Comparison of ENCODE assay signal across 14 mouse cellular contexts in genomic region chr8:77236701-77237100, GRCm38 (mm10).
DNase-seq lines count a peak whose midpoint lies in the region; ATAC-seq and TF ChIP-seq lines count a peak whose summit lies in the region.
"Had no signal": no experiment of that assay in that cellular context is flagged by ENCODE, and none has a peak within 500 bp of the region (broad histone marks: within the 10 kb centered on the region; RNA-seq: fewer than 3 reads in every experiment).

No protein-coding gene starts in this region.

- no peak overlapping the region for H3K27ac ChIP-seq in heart, adult 2 months
- no peak overlapping the region for H3K27ac ChIP-seq in heart, embryonic 10.5 days
- no peak overlapping the region for H3K27ac ChIP-seq in intestine, embryonic 15.5 days
- H3K27ac ChIP-seq: embryonic facial prominence, embryonic 12.5 days; hindbrain, embryonic 10.5 days; limb, embryonic 10.5 days; lung, embryonic 15.5 days had no signal

- no peak for ATAC-seq in intestine, embryonic 15.5 days
- ATAC-seq: activated CD4-positive, CD25-positive, alpha-beta regulatory T cell, adult 4 months; intestine, postnatal 0 days had no signal

- no peak for TF ChIP-seq POLR2A in heart, adult 2 months (IDR thresholded peaks at IDR 0.05; ENCODE audit: insufficient read depth, low read depth, low read length)

- no peaks in the 10 kb centered on the region for H3K79me2 ChIP-seq in heart, adult 2 months (replicated peaks; ENCODE audit: control insufficient read depth, insufficient read depth, low read length)

- DNase-seq in adrenal gland, postnatal 14 days, result peak; percentile 15
- no peak for DNase-seq in adrenal gland, adult 2 months
- DNase-seq in heart, adult 2 months, result peak; percentile 39 to 43
- no peak for DNase-seq in heart, embryonic 10.5 days (ENCODE audit: low spot score)
- peak; percentile 27 for DNase-seq in urinary bladder, postnatal 14 days (ENCODE audit: low spot score)
- DNase-seq in urinary bladder, adult 2 months (ENCODE audit: low spot score), result no peak
- DNase-seq in spleen, adult 18-20 months, result no peak

- peaks cover 3% of the 10 kb centered on the region for H3K36me3 ChIP-seq in heart, adult 2 months (ENCODE audit: control insufficient read depth, insufficient read depth, low read length)
- H3K36me3 ChIP-seq in heart, embryonic 10.5 days, result no peaks in the 10 kb centered on the region
- no peaks in the 10 kb centered on the region for H3K36me3 ChIP-seq in intestine, embryonic 15.5 days
- H3K36me3 ChIP-seq: embryonic facial prominence, embryonic 12.5 days; hindbrain, embryonic 10.5 days; limb, embryonic 10.5 days; lung, embryonic 15.5 days had no signal

- intact Hi-C loops in heart, adult 2 months (cut with DNase I), result no loop called here

- no peaks in the 10 kb centered on the region for H3K27me3 ChIP-seq in heart, adult 2 months (ENCODE audit: control insufficient read depth, insufficient read depth, low read length)
- no peaks in the 10 kb centered on the region for H3K27me3 ChIP-seq in heart, embryonic 10.5 days (ENCODE audit: insufficient read depth, poor library complexity, severe bottlenecking)
- no peaks in the 10 kb centered on the region for H3K27me3 ChIP-seq in intestine, embryonic 15.5 days (replicated peaks)
- H3K27me3 ChIP-seq: embryonic facial prominence, embryonic 12.5 days; lung, embryonic 15.5 days had no signal

- no peak overlapping the region for H3K9ac ChIP-seq in heart, adult 2 months (ENCODE audit: low read depth, low read length)
- H3K9ac ChIP-seq in intestine, embryonic 15.5 days, result no peak overlapping the region
- H3K9ac ChIP-seq: embryonic facial prominence, embryonic 12.5 days; lung, embryonic 15.5 days had no signal

- no peak overlapping the region for H3K4me3 ChIP-seq in heart, adult 2 months
- no peak overlapping the region for H3K4me3 ChIP-seq in heart, embryonic 10.5 days
- no peak overlapping the region for H3K4me3 ChIP-seq in intestine, embryonic 15.5 days (replicated peaks)
- H3K4me3 ChIP-seq: embryonic facial prominence, embryonic 12.5 days; hindbrain, embryonic 10.5 days; limb, embryonic 10.5 days; lung, embryonic 15.5 days had no signal

- whole genome bisulfite sequencing in heart, adult 2 months, result 66% methylated on average over 1 of the region's 1 CpGs
- 81% methylated on average over 1 of the region's 1 CpGs for WGBS in heart, embryonic 10.5 days
- 69% methylated on average over 1 of the region's 1 CpGs for WGBS in intestine, embryonic 15.5 days

- TF ChIP-seq EP300 in heart, adult 2 months (IDR thresholded peaks at IDR 0.05; ENCODE audit: insufficient read depth, low read depth, low read length), result no peak

- TF ChIP-seq CTCF in heart, adult 2 months (IDR thresholded peaks at IDR 0.05), result no peak

- H3K4me1 ChIP-seq in heart, adult 2 months (ENCODE audit: control insufficient read depth, insufficient read depth, low read length), result peaks cover 4% of the 10 kb centered on the region
- peaks cover 12% of the 10 kb centered on the region for H3K4me1 ChIP-seq in heart, embryonic 10.5 days
- H3K4me1 ChIP-seq in intestine, embryonic 15.5 days (replicated peaks), result 0 out of 2 replicates have a peak, but pooled peaks cover 3% of the 10 kb centered on the region
- H3K4me1 ChIP-seq: embryonic facial prominence, embryonic 12.5 days; hindbrain, embryonic 10.5 days; limb, embryonic 10.5 days had no signal

- H3K4me2 ChIP-seq in intestine, embryonic 15.5 days (replicated peaks), result no peak overlapping the region
- H3K4me2 ChIP-seq: embryonic facial prominence, embryonic 12.5 days; lung, embryonic 15.5 days had no signal

- H3K9me3 ChIP-seq in heart, embryonic 10.5 days, result no peaks in the 10 kb centered on the region
- no peaks in the 10 kb centered on the region for H3K9me3 ChIP-seq in intestine, embryonic 15.5 days
- H3K9me3 ChIP-seq: embryonic facial prominence, embryonic 12.5 days; hindbrain, embryonic 10.5 days; limb, embryonic 10.5 days; lung, embryonic 15.5 days had no signal

Comparison
In these comparisons a context has a peak if more than half of its experiments do, and no peak if none do; other contexts are left out.
1. DNase-seq: peak in adrenal gland, postnatal 14 days (single experiment), heart, adult 2 months (2 of 2) and urinary bladder, postnatal 14 days (single experiment); none in adrenal gland, adult 2 months (single experiment), heart, embryonic 10.5 days (single experiment), urinary bladder, adult 2 months (single experiment) and spleen, adult 18-20 months (0 of 2).